Mouse (Mus musculus) E14TG2a.4 (cell line): ENCODE measurements at regions not wholly inside any gene's neighbourhood (a gene's known extent, or its start where the extent isn't known, plus 50 kb on each side); places are given as distances from the start of the nearest gene placed in this dataset.

ENCODE experiments used
- CTCF ChIP-seq: conservative IDR thresholded peaks from 2 replicates; pipeline ENCODE4 v1.5.1; 2014; ENCODE audit warnings: low read length
- POU5F1 ChIP-seq: IDR thresholded peaks from 2 replicates; pipeline ENCODE4 v1.6.1; 2014; ENCODE audit warnings: low read length, borderline replicate concordance

DNA sequence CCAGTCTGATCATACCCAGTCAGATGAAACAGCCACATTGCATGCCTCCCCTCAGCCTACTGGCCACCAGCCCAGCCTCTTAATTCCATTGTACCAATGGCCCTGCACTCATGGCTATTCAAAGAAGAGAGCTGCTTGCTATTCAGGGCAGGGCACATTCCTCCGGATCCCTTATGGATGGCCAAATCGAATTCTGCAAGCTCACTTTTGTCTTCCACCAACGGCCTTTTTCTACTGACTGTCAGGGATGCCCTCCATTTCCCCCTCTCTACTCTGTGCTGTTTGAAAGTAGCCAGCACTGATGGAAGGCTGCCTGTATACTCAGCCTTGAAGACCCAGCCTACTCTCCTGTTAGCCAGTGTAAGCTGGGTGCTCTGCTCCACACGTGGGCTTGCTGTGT is 147.5 kb downstream of the Gm9376 start:
- TF ChIP-seq CTCF (no peak), POU5F1 (no peak)
